Mouse (Mus musculus) olfactory bulb, adult 2 months (tissue): ENCODE results near the gene Acer1. TPM values are rescaled to one million over a fixed set of nuclear protein-coding genes. Genes with fewer than 3 reads are reported as not detected.

ENCODE experiments used
- H3K27ac ChIP-seq: fragments of 200-500 bp; 2 replicates; pipeline ENCODE4 v1.5.1; 2012; ENCODE audit warnings: low read depth, low read length; ENCODE audit not compliant: insufficient read depth
- H3K4me1 ChIP-seq: fragments of 200-500 bp; 2 replicates; pipeline ENCODE4 v1.6.1; 2012; ENCODE audit warnings: low read length; ENCODE audit not compliant: control insufficient read depth, insufficient read depth
- H3K4me3 ChIP-seq: fragments of 200-500 bp; 2 replicates; pipeline ENCODE4 v1.5.1; 2012; ENCODE audit warnings: mild to moderate bottlenecking, low read depth, low read length, moderate library complexity; ENCODE audit not compliant: insufficient read depth
- CTCF ChIP-seq: fragments of 200-500 bp; IDR thresholded peaks from 2 replicates; pipeline ENCODE4 v1.5.1; 2012; ENCODE audit warnings: low read depth, mild to moderate bottlenecking, low read length, moderate library complexity; ENCODE audit not compliant: insufficient read depth
- POLR2A ChIP-seq: fragments of 200-500 bp; IDR thresholded peaks from 2 replicates; pipeline ENCODE4 v1.6.1; 2012; ENCODE audit warnings: mild to moderate bottlenecking, low read depth, low read length, moderate library complexity; ENCODE audit not compliant: insufficient read depth
- WGBS: fragments of 180-500 bp; shearing (Covaris S2); methylation state at CpG from one replicate; pipeline ENCODE4 v1.1.7; 2018; 5-methylcytosine and 5-hydroxymethylcytosine counted together
- polyA plus RNA-seq: library from polyadenylated mRNA; stranded (reverse); fragments of >200 nt; gene quantifications from 2 replicates; pipeline ENCODE4 v1.2.4, GENCODE M21; 2012; ENCODE audit warnings: low replicate concordance; ENCODE audit not compliant: missing spikeins, insufficient read depth, insufficient read length

The Acer1 gene
- polyA plus RNA-seq, 1 experiment: not detected

DNA sequence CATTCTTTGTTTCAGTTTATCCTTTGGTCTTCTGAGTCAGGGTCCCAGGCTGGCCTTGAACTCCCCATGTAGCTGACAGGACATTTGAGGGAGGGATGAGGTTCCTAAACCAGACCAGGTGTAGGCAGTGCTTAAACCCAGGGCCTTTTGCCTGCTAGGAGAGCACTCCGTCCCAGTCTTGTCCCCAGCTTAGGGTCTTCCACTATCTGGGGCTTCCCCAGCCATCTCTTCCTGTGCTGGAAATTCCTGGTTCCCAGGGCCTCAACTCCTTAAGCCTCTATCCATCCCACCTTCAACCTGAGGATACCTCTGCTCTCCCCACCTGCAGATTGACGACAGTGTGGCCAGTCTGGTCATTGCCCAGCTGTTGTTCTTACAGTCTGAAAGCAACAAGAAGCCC lies 9.0 kb upstream of the Acer1 start:
- H3K27ac ChIP-seq: no peak overlapping the region
- WGBS: 73% methylated on average over 2 of the region's 2 CpGs
- H3K4me1 ChIP-seq: peaks cover 12% of the 10 kb centered on the region
- TF ChIP-seq CTCF (no peak), POLR2A (no peak)
- H3K4me3 ChIP-seq: peak overlapping the region; percentile 71

DNA sequence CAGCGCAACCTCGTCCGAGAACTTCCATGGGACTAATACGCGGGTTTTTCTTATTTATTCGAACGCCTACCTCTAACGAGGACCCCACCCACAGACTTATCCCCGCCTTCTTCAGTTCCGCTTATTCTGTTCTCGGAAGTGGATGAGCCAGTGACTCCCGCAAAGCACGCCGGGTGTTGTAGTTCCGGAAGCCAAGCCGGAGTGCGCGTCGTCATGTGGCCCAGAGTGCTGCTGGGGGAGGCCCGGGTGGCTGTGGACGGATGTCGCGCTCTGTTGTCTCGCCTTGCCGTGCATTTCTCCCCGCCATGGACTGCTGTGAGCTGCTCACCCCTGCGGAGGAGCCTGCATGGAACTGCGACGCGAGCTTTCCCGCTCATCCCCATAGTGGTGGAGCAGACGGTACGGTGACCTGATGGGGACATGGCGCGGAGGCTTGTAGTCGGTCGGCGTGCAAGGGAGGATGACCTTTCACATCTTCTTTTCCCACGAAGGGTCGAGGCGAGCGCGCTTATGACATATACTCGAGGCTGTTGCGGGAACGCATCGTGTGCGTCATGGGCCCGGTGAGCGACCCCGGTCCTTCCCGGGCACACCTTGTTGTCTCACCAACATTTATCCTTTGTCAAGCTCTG lies 8.3 kb upstream of the Acer1 start, which contains the start of gene Clpp:
Clpp (plus strand) TSS at position 191 of the 632 bp plus-strand sequence.
- under 1% methylated on average over 52 of the region's 52 CpGs for WGBS
- Histone ChIP-seq H3K4me3 (peak within 1 kb of the TSS; percentile 71), H3K27ac (peak within 1 kb of the TSS; percentile 53), H3K4me1 (peaks cover 12% of the 10 kb centered on the region)
- TF ChIP-seq POLR2A: peak; percentile 88
- no peak for TF ChIP-seq CTCF

DNA sequence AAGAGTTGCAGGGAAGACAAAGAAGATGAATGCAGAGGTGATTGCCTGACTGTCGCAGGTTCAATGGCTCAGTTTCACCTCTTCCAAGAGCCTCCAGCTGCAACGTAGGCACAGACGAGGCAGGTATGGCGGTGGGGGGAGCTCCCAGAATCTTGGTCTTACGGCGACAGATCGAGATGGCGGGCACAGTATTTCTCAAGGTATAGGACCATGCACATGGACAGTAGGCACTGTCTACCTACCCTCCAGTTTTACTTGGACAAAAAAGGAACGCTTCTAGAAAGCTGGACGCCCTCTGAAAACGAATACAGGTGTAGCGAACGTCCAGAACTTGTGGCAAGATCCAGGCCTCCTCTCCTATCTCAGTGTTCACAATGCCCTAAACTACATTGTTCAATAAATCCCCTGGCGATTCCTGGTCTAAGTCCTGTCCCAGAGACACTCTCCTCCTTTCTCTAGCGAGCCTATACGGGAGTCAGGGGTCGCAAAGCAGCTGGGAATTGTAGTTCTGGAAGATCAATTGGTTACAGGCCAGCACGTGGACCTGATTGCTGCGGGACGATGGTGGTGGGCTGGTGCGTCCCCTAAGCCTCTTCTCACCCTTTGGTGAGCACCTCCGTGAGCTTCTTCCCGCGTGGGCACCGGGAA lies 7.7 kb upstream of the Acer1 start:
- H3K4me3 ChIP-seq: peak overlapping the region; percentile 71
- WGBS: 1% methylated on average over 25 of the region's 25 CpGs
- peaks cover 12% of the 10 kb centered on the region for H3K4me1 ChIP-seq
- H3K27ac ChIP-seq: peak overlapping the region; percentile 46; the same call in 1 of the 2 replicates
- TF ChIP-seq POLR2A (no peak; the same call in 1 of the 2 replicates), CTCF (no peak)

DNA sequence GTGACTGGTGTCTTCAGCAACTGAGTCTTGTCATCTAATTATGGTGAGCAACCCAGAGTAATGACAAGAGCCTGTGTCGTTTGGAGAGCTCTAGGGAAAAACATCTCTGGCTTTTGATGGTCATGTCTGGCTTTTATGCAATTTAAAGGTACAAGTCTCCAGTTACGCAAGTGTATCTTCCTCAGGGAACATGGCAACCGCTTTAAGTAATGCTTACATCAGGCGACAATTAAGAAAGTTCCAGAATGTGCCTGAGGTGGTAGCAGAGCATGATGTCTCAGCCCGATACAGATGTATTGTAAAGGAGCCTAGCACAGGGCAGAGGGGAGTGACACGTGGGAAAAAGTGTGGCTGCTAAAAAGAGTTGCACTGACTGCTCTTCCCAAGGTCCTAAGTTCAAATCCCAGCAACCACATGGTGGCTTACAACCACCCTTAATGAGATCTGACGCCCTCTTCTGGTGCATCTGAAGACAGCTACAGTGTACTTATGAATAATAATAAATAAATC lies 7.0 kb upstream of the Acer1 start:
- Histone ChIP-seq H3K4me1 (peaks cover 12% of the 10 kb centered on the region), H3K27ac (no peak overlapping the region), H3K4me3 (no peak overlapping the region)
- no peak for TF ChIP-seq CTCF
- no peak for TF ChIP-seq POLR2A
- 66% methylated on average over 7 of the region's 7 CpGs for WGBS

DNA sequence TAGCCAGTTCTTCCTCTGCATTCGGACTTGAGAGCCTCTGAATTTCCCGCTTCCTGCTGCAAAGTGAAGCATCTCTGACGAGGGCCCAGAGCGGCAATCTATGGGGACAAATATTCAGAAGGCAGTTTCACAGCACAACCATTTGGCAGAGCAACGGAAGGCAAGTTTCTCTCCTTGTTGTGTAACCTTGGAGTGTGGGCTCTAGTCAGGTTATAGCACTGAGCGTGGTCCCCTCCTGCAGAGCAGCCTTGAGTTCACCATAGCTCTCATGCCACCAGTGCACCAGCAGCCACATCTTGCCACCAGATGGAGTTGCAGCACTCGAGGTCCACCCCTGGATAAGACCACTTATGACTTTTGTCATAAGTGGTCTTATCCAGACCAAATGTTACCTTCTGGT lies 6.5 kb upstream of the Acer1 start:
- H3K4me1 ChIP-seq: peaks cover 12% of the 10 kb centered on the region

DNA sequence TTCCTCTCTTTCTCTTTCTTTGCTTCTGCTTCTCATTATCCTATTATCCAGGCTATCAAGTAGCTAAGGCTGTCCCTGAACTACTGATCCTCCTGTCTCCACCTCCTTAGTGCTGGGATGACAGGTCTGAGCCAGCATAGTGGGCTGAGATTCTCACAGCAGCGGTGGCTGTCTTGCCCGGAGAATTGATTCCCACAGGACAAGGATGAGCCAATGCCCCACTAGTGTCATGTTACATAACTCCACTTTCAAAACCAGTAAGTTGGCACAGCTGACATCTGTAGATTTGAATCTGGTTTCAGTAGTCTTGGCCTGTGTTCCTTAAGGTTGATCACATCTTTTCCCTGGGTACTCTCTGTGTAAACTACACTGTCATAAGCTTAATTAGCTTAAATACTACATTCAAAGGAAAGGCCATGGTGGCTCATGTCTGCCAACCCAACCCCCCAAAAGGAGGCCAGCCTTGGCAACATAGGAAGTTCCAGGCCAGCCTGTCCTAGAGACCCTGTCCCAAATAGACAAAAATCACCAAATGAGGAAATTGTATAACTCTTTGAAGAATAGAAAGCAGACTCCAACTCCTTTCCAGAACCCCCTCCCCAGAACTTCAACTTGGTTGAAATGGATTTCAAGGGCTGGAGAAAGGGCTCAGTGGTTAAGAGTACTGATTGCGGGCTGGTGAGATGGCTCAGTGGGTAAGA lies 4.3 kb upstream of the Acer1 start:
- H3K4me3 ChIP-seq: no peak overlapping the region
- 80% methylated on average over 3 of the region's 3 CpGs for WGBS
- peaks cover 5% of the 10 kb centered on the region for H3K4me1 ChIP-seq
- no peak overlapping the region for H3K27ac ChIP-seq
- TF ChIP-seq CTCF (no peak), POLR2A (no peak)

More for the DNA sequence above, 6.5 kb upstream of the Acer1 start:
- TF ChIP-seq POLR2A: no peak
- no peak for TF ChIP-seq CTCF
- H3K4me3 ChIP-seq: no peak overlapping the region
- 87% methylated on average over 7 of the region's 7 CpGs for WGBS
- H3K27ac ChIP-seq: no peak overlapping the region

DNA sequence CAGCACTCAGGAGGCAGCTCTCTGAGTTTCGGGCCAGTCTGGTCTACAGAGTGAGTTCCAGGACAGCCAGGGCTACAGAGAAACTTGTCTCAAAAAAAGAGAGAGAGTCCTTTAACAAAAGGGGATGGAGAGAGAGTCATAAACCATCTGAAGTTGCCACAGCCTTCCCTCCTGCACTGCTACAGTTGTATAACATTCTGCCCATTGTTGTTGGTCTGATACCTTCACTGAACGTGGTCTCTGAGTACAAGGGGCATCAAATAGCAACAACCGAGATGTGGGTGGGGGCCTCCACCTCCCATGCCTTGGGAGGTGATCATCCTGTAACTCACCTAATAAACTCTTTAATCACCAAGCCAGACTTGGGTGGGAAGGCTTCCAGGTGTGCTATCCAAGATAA lies 3.7 kb upstream of the Acer1 start:
- H3K4me3 ChIP-seq: no peak overlapping the region
- H3K4me1 ChIP-seq: no peaks in the 10 kb centered on the region
- WGBS: 75% methylated on average over 3 of the region's 3 CpGs
- TF ChIP-seq CTCF (no peak), POLR2A (no peak)
- H3K27ac ChIP-seq: no peak overlapping the region

DNA sequence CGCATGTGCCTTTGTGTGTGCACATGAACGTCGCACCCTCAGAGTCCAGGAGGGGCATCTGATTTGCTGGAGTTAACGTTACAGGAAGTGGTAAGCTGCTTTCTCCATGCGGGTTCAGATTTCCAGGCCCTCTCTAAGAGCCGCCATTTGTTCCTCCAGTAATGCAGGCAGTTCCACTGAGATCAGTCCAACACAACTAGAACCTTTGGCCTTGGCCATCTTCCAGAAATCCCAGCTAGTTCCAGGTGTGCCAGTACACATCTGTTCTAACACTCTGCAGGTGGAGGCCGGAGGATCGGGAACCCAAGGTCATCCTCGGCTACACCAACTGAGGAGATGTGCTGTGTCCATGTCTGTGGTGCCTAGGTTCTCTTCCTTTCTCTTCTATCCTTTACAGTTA lies 3.0 kb upstream of the Acer1 start:
- no peak overlapping the region for H3K4me3 ChIP-seq
- H3K27ac ChIP-seq: no peak overlapping the region
- WGBS: 86% methylated on average over 9 of the region's 9 CpGs
- TF ChIP-seq CTCF: no peak
- H3K4me1 ChIP-seq: no peaks in the 10 kb centered on the region

DNA sequence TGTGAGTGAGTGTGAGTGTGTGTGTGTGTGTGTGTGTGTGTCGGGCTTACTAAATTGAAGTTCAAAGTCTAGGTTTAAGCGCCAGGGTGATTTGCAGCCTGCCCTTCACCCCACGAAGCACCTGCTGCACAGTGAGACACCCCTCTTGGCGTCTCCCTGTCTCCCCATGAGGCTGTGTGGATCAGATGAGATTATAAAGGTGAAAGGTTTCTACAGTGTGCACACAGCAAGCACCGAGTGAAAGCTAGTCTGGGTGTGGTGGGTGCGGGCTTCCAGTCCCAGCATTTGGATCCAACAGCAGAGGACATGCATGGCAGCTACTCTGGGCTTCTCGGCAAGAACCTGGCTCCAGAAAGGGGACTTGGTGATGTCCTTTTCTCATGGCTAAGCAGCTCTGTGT lies 877 bp downstream of the Acer1 start:
- H3K4me1 ChIP-seq: no peaks in the 10 kb centered on the region
- no peak for TF ChIP-seq POLR2A
- TF ChIP-seq CTCF: no peak
- H3K4me3 ChIP-seq: no peak overlapping the region
- no peak overlapping the region for H3K27ac ChIP-seq
- 83% methylated on average over 7 of the region's 7 CpGs for WGBS
